Mouse (Mus musculus): ENCODE data around the gene Ift88. TPM values are rescaled to one million over a fixed set of nuclear protein-coding genes. Genes with fewer than 3 reads are reported as not detected.

Gene Ift88
- polyA plus RNA-seq, 1 experiment, result 1.7 TPM

GRCm38 (mm10) chr14:57529086-57529785, 105.4 kb downstream of the Ift88 start:
- WGBS, result 22% methylated on average over 10 of the region's 10 CpGs

GRCm38 (mm10) chr14:57529786-57530515, 106.1 kb downstream of the Ift88 start:
- WGBS, result 65% methylated on average over 5 of the region's 5 CpGs
- DNase-seq (ENCODE audit: low read depth, low spot score), result no peak

More at GRCm38 (mm10) chr14:57529086-57529785, 105.4 kb downstream of the Ift88 start:
- peak; percentile 56 for DNase-seq (ENCODE audit: low read depth, low spot score)

- DNase-seq (ENCODE audit: low read depth, low spot score), result no peak
- 91% methylated on average over 3 of the region's 3 CpGs for WGBS
Measured at GRCm38 (mm10) chr14:57532577-57532976, 108.7 kb downstream of the Ift88 start.

- WGBS, result 53% methylated on average over 3 of the region's 3 CpGs
- DNase-seq (ENCODE audit: low read depth, low spot score), result no peak
Measured at GRCm38 (mm10) chr14:57533214-57533613, 109.4 kb downstream of the Ift88 start.

- no peak for DNase-seq (ENCODE audit: low read depth, low spot score)
- 77% methylated on average over 11 of the region's 11 CpGs for WGBS
Measured at GRCm38 (mm10) chr14:57533841-57534240, 110.0 kb downstream of the Ift88 start.

- no peak for DNase-seq (ENCODE audit: low read depth, low spot score)
- WGBS, result 47% methylated on average over 5 of the region's 5 CpGs
Measured at GRCm38 (mm10) chr14:57534346-57534745, 110.5 kb downstream of the Ift88 start.

GRCm38 (mm10) chr14:57534961-57535360, 111.1 kb downstream of the Ift88 start:
- 51% methylated on average over 8 of the region's 8 CpGs for WGBS
- no peak for DNase-seq (ENCODE audit: low read depth, low spot score)

- DNase-seq (ENCODE audit: low read depth, low spot score), result no peak
- WGBS, result 37% methylated on average over 6 of the region's 6 CpGs
Measured at GRCm38 (mm10) chr14:57535646-57536045, 111.8 kb downstream of the Ift88 start.

GRCm38 (mm10) chr14:57536820-57537219, 113.0 kb downstream of the Ift88 start:
- DNase-seq (ENCODE audit: low read depth, low spot score), result no peak
- 74% methylated on average over 9 of the region's 9 CpGs for WGBS

- WGBS, result 53% methylated on average over 16 of the region's 16 CpGs
- DNase-seq (ENCODE audit: low read depth, low spot score), result no peak
Measured at GRCm38 (mm10) chr14:57537261-57538015, 113.6 kb downstream of the Ift88 start.

GRCm38 (mm10) chr14:57540683-57541082, 116.8 kb downstream of the Ift88 start:
- WGBS, result 65% methylated on average over 11 of the region's 11 CpGs
- DNase-seq (ENCODE audit: low read depth, low spot score), result no peak

- WGBS, result 81% methylated on average over 34 of the region's 34 CpGs
- DNase-seq (ENCODE audit: low read depth, low spot score), result no peak
Measured at GRCm38 (mm10) chr14:57542231-57542630, 118.4 kb downstream of the Ift88 start.

- no peak for DNase-seq (ENCODE audit: low read depth, low spot score)
- 86% methylated on average over 13 of the region's 13 CpGs for whole genome bisulfite sequencing
Measured at GRCm38 (mm10) chr14:57543420-57544039, 119.7 kb downstream of the Ift88 start.

- WGBS, result 87% methylated on average over 17 of the region's 17 CpGs
Measured at GRCm38 (mm10) chr14:57545526-57545925, 121.7 kb downstream of the Ift88 start.

GRCm38 (mm10) chr14:57546131-57546530, 122.3 kb downstream of the Ift88 start:
- WGBS, result 75% methylated on average over 8 of the region's 8 CpGs
- DNase-seq (ENCODE audit: low read depth, low spot score), result no peak

More at GRCm38 (mm10) chr14:57545526-57545925, 121.7 kb downstream of the Ift88 start:
- no peak for DNase-seq (ENCODE audit: low read depth, low spot score)

GRCm38 (mm10) chr14:57546557-57547021, 122.7 kb downstream of the Ift88 start:
- 11% methylated on average over 13 of the region's 13 CpGs for WGBS
- no peak for DNase-seq (ENCODE audit: low read depth, low spot score)

GRCm38 (mm10) chr14:57547062-57547461, 123.2 kb downstream of the Ift88 start:
- WGBS, result 45% methylated on average over 5 of the region's 5 CpGs
- DNase-seq (ENCODE audit: low read depth, low spot score), result no peak

- DNase-seq (ENCODE audit: low read depth, low spot score), result no peak
Measured at GRCm38 (mm10) chr14:57552945-57553344, 129.1 kb downstream of the Ift88 start.

- 88% methylated on average over 5 of the region's 5 CpGs for WGBS
- no peak for DNase-seq (ENCODE audit: low read depth, low spot score)
Measured at GRCm38 (mm10) chr14:57554434-57554833, 130.6 kb downstream of the Ift88 start.

All from large intestine, adult 2 months (tissue).